Mouse (Mus musculus) layer of hippocampus, postnatal 25 days (tissue): ENCODE results near the gene Tsc1. TPM values are rescaled to one million over a fixed set of nuclear protein-coding genes. Genes with fewer than 3 reads are reported as not detected.

Experiments
- DNase-seq, 2 experiments: peaks; one replicate each; pipeline ENCODE4 v3.0.0; 2022; ENCODE audit warnings: mixed read lengths in 2 of 2, low spot score in 1 of 2; ENCODE audit errors: extremely low spot score in 1 of 2
- microRNA-seq, 2 experiments: library from miRNA; unstranded; fragments of <30 nt; microRNA quantifications; one replicate each; pipeline ENCODE4 v1.2.0; 2021
- total RNA-seq, 2 experiments: library from RNA; stranded (reverse); gene quantifications; 2 replicates each; pipeline ENCODE4 v1.2.3; 2021

Tsc1 gene
- total RNA-seq, 2 experiments from 2014 or later = 36.1 to 44.0 TPM

DNA sequence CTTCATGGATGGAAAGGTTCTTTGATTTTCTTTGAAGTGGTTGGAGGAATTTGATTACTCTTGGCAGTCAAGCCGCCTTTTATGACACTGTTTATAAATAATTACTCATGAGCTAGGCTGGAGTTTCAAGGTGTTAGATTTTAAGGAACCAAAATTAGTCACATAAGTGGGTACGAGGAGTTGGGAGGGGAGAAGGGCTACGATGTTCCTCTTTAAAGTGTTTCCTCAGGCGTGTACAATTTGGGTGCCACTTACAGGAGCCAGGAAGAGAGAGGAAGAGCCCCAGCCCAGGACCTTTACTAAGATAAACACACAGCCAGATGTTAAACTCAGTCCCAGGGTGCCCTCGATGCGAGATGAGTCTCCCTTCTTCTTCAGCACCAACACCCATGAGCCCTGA, 65.8 kb downstream of the Tsc1 start:
- no peak for DNase-seq

DNA sequence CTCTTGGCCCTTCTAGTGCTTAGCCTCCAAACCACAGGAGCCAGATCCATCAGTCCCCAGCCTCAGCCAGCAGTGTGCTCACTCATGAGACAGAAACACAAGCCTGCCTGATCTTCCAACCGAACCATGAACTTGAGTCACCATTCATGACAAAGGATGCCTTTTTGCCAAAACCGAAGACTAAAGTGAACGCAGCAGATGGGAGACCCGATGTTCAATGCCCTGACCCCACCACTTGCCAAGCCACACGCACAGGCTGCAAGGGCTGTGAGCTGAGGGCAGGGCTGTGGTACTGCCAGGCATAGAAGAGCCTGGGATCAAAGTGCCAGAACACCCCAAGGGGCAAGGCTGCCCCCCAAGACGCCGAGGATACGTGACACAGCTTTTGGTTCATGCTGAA, 72.0 kb downstream of the Tsc1 start:
- DNase-seq = no peak

- DNase-seq = no peak
These were observed 81.4 kb downstream of the Tsc1 start for GRCm38 (mm10) chr2:28722419-28722818.

GRCm38 (mm10) chr2:28723912-28724311, 82.9 kb downstream of the Tsc1 start:
- no peak for DNase-seq

DNA sequence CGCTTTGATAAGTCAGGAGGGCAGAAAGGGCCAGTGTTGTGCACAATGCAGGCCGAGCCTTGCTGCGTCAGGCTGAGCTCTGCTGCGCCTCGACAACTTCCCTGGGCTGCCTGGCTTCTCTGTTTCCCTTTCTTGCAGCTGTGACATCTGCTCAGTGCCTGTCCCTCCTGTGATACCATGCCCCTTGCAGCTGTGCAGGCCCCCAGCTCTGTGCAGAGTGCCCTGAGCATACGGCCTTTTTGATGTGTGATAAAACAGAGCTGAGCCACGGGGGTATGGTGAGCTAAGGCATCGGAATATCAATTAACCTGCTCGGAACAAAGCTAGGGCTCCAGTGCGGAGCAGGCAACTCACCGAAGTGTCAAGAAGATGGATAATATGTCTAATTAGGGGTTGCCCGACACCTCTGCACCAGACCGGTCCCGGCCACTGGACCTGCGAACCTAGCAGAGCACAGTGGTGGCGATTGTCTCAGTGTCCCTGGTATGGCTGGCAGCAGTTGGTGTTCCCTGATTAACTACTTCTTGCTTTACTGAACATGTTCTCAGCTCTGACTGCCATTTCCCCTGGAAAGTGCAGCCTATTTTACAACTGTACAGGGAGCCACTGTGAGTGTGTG, 86.9 kb downstream of the Tsc1 start:
- no peak for DNase-seq

DNA sequence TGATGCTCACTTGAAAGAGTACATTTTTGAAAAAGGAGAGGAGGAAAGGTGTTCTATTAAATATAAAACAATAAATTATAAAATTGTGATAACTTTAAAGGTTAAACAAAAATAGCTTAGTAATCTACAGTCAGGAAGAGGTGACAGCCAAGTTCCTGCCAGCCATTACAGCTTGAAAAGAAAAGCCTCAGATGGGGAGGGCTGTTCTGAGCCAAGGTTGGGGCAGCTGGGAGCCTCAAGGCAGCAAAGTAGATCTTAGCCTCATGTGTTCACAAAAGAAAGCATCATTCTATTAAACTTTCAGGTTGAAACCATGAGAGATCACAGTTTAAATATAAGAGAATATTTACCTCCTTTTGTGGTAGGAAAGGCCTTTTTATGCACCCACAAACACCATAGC, 89.6 kb downstream of the Tsc1 start:
- DNase-seq = no peak

DNA sequence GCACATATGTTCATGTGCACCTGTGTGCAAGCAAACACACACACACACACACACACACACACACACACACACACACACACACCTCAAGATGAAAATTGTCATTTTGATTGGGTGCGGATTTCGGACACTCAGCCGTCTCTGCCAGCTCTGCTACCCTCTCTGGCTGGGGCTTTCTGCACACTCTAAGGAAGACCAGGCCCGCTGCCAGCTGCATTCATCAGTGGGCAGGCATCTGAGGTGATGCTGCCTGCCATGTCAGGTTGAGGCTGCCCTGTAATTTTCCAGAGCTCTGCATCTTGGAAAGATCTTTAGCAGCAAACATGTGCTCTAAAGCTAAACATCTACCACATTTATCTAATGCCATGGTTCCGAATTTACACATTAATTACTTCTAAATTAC, 96.1 kb downstream of the Tsc1 start:
- DNase-seq = no peak

DNA sequence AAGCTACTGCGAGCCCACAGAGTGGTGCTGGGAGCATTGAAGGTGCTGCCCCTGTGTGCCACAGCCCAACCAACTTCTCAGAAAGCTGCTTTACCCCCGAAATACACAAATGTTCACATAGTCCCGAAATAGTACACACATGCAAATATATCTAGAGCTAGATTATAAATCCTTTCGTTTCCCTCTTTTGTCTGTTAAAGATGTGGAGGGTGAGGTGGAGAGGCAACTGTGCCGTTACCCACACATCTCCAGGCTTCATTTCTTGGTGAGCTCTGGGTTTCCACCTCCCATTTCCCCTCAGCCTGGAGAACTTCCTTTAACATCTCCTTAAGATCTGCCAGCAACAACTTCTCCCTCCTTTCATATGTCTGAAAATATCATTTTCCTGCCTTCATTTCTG, 99.1 kb downstream of the Tsc1 start:
- DNase-seq = no peak

Small RNA genes within 50 kb of the gene (microRNA-seq; reads per million reads assigned to microRNA genes)
- 0 reads per million in 2 experiments for gene Gm22824
- gene Mir3088 = 2.4 to 3.1 reads per million in 2 experiments

Other genes with a start within 250 kb of the Tsc1 start
- 10 to 100 TPM; 14.3 to 16.0 TPM for gene Ppp1r26, start 194.4 kb upstream of the Tsc1 start, total RNA-seq
- 1 to 10 TPM; 2.8 to 3.8 TPM for gene 1700007K13Rik, start 174.9 kb upstream of the Tsc1 start, total RNA-seq
- 10 to 100 TPM; 38.3 to 39.2 TPM for gene Mrps2, start 173.2 kb upstream of the Tsc1 start, total RNA-seq
- gene Gbgt1, start 144.3 kb upstream of the Tsc1 start, total RNA-seq = 1 to 10 TPM; 1.5 to 2.1 TPM
- 1 to 10 TPM in 1 of 2 experiments, not detected in 1; 2.0 TPM for gene Gm10134, start 135.1 kb upstream of the Tsc1 start, total RNA-seq
- gene Ralgds, start 128.1 kb upstream of the Tsc1 start, total RNA-seq = 100 to 1,000 TPM; 115 to 132 TPM
- not detected for gene Cel, start 77.8 kb upstream of the Tsc1 start, total RNA-seq
- 10 to 100 TPM; 18.9 to 19.5 TPM for gene Gtf3c5, start 57.5 kb upstream of the Tsc1 start, total RNA-seq
- gene Gfi1b, start 19.2 kb upstream of the Tsc1 start, total RNA-seq = not detected
- under 1 TPM in 1 of 2 experiments, not detected in 1; 0.91 TPM for gene Spaca9, start 58.5 kb downstream of the Tsc1 start, total RNA-seq
- 1 to 10 TPM; 1.1 TPM for gene Ak8, start 58.9 kb downstream of the Tsc1 start, total RNA-seq
- gene Gtf3c4, start 199.1 kb downstream of the Tsc1 start, total RNA-seq = 10 to 100 TPM; 33.3 to 34.5 TPM
- gene Ddx31, start 199.2 kb downstream of the Tsc1 start, total RNA-seq = 1 to 10 TPM; 7.2 to 9.3 TPM